Mouse (Mus musculus) lung, postnatal 14 days (tissue): ENCODE data around the gene Lbhd2.
A peak's percentile ranks its signal among the peaks of the same experiment; 100 is the strongest.

Source experiments
- DNase-seq: peaks from one replicate; pipeline ENCODE4 v3.0.0; 2021

The Lbhd2 gene

DNA sequence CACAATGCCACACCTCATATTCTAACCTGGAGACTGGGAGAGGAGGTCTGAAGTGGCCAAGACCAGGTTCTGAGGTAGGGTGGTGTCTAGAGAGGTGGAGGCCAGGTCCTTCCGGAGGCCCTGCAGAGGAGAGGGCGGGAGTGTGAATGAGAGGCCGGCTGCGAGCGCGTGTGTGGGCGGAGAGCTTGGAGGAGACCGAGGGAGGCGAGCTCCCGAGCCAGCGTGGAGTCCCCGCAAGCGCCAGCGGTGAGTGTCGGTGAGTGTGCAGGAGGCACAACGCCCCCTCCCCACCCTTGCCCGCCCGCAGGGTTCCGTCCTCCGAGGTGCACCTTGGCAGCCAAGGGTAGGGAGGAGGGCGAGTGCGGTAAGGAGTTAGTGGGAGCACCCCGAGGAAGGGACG is at the start of gene Lbhd2:
Lbhd2 (plus strand) TSS at position 188 of the 400 bp plus-strand sequence.
- no peak for DNase-seq

DNA sequence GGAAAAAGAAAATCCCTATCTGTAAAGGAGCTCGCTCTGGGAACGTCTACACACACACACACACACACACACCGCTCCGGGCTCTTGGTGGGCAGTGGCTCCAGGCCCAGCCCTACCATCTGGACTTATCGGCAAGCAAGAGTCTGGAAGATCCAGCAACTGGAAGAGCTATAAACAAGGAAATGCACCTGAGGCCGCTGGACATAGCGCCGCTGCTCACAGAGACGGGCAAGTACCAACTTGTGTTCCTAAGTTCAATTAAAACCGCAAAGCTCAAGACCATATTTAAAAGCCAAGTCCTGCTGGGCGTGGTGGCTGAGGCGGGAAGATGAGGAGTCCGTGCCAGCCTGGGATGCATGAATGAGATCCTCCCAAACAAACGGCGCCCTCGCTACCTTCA is 45.9 kb upstream of the Lbhd2 start:
- no peak for DNase-seq

DNA sequence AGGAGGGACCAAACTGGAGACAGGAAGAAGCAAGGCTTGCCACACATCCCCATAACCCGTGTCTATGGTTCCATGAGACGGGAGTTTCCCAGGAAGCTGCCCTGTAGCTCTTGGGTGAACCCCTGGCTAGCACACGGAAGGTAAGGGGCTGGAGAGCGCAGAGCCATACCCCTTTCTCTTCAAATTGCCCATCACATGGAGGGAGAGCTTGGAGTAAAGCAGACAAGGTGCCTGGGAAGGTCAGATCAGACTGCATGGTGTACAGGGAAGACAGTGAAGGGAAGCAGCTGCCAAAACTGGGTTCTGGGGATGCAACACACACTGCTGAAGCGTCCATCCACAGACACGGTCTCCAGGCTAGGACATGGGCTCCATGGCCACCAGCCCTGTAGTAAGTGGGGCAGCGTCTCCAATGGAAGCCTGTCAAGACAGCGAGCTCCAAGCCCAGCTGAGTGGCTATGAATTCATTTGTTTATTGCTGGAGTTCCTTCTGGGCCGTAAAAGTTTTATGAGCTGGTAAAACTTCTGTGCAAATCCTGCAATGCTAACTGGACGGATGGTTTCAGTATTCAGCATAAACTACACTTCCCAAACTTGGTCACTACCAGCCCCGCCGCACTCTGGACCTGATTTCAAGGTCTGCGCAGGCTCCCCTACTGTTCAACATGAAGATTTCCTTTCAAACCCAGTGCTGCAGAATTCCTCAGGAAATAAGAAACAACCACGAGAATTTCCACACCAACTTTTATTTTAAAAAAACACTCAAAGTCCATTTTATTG is 45.1 kb upstream of the Lbhd2 start:
- DNase-seq, result no peak

DNA sequence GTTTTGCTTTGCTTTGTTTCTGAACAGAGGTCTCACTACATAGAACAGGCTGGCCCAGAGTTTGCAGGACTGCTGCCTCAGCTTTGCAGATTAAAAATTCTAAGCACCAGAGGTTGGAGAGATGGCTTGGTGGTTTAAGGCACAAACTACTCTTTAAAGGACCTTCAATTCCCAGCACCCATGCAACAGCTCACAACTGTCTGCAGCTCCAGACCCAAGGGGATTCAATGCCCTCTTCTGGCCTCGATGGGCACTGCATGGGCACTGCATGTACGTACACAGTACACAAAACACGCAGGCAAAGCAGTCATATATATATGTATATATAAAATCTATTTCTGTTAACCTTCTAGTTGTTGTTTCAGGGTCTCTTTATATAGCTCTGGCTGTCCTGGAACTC is 42.4 kb upstream of the Lbhd2 start:
- no peak for DNase-seq

DNA sequence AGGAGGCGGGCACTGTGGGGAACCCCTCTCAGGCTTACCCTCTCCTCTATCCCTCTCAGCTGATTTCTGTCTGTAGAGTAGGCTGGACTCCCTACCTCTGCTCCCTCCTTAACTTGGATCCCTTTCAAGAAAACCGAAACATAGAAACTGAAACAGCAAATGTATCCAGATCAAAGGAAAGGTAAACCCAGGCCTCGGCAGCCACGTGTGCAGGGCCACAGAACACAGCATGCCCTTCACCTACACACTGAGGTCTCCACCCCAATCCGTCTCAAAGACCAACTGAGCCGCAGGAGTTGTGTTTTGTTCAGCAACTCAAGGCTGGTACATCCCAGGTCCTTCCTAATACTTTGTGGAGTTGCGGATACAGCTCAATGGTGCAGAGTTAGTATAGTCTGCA is 39.5 kb upstream of the Lbhd2 start:
- no peak for DNase-seq

DNA sequence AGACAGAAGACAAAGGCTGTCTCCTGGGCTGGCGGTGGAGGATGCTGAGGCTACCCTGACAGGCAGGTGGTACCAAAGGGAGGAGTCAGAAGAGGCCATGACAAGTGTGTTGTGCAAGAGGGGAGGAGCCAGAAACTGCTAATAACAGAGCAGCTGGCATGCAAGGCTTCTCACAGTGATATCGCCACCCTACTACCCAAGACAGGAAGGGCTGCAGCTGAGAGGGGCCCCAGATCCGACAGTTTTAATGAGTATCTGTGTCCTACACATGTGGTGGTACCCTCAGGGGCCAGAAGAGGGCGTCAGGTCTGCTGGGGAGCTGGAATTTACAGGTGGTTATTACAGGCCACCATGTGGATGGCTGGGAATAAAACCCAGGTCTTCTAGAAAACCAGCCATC is 36.4 kb upstream of the Lbhd2 start:
- no peak for DNase-seq

DNA sequence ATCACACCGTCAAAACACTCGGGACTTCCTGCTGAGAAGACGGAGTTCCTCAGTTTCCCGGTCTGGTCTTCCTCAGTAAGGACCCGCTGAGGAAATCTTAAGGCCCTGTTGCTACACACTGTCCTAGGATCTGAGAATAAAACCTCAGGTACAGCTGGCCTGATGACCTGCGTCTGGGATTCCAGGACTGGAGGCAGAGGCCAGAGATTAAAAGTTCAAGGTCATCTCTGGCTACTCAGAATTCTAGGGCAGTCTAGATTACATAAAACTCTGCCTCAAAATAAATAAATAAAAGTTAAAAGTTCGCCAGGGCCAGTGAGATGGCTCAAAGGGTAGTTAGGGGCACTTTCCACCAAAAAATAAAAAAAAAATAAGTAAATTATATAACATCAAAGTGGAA is 34.7 kb upstream of the Lbhd2 start:
- no peak for DNase-seq

DNA sequence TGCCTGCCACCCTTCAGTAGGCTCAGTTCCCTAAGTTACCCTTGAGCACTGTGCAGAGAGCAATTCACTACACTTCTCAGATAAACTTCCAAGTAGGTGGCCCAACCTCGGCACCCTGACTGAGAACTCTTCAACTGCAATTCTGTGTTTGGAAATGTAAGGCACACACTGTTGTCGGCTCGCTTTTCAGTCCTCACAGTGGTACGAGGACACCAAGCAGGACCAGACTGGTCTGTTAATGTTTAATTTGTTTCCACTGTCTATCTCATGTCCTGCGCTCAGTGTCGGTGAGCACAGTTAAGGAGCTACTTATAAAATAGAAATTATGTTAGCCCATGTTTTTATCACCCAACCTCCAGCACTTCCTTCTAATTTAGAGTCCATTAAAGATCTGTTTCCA is 33.2 kb upstream of the Lbhd2 start:
- no peak for DNase-seq

DNA sequence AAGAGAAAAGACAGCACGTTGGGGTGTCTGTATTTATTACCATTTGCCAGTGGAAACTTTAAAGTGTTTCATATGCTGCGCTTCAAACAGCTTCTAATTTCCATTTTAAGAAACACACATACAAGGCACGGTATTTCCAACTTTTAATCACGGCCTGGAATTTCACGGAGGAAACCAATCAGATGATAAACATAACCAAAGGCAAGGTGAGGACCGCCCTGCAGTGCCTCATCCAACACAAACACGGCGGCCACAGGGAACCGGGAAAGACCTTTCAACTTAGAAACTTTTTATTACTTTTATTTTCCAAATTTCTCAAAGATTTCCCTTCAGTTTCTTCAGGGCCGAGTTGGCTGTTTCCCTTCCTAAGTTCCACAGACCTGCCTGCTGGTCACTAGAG is 31.9 kb upstream of the Lbhd2 start:
- no peak for DNase-seq

DNA sequence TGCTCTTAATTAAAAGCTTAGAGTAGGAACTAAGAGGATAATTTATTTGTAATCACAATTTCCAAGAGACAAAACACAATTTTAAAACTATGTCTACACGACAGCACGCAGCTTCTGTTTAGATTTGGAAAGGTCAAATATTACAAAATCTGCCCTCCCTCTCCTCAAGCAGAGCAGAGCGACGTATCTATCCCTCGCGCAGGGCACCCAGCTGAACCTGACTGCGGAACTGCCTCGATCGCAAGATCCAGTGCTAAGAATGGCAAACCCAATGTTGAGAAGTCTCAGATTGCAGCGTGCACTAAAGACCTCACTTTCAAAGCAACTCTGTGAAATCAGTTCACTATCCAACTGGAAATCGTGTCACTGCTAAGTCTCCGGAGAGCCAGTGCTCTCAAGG is 31.1 kb upstream of the Lbhd2 start:
- no peak for DNase-seq

DNA sequence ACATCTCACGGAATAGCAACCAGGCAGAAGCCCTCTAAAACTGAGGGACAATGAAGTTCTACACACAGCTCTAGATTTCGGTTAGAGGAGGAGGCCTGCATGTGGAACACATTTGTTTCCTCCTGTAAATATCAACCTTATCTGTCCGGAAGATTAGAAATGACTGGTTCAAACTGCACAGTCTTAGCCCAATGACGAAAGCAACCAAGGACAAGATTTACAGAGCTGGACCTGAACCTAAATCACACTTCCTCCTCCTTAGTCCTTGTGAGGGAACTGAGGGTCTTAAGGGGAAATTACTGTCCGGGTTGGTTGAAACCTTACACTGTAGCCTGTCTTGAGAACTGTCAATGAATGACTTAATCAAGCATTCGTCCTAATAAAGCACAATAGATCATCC is 30.6 kb upstream of the Lbhd2 start:
- no peak for DNase-seq

DNA sequence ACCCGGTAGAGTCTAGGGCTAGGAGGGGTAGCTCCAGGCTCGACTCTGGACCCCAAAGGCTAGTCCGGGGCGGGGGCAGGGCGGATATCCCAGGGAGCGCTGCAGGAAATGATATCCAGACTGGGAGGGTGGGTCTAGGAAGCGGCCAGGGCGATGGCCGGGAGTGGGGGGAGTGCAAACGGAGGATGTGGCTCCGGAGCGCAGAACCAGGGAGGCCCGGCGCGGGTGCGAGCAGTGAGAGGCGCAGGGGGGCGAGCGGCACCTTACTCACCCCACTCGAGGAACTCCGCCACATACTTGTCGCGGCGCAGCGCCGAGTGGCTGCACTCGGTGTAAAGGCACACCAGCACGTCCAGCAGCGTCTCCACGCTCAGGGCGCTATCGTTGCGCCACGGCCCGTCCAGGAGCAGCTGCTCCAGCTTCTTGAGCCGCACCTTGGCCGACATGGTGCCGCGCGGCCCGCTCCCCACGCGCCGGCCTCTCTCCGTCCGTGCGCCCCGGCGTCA is 29.7 kb upstream of the Lbhd2 start:
- peak; percentile 75 for DNase-seq

DNA sequence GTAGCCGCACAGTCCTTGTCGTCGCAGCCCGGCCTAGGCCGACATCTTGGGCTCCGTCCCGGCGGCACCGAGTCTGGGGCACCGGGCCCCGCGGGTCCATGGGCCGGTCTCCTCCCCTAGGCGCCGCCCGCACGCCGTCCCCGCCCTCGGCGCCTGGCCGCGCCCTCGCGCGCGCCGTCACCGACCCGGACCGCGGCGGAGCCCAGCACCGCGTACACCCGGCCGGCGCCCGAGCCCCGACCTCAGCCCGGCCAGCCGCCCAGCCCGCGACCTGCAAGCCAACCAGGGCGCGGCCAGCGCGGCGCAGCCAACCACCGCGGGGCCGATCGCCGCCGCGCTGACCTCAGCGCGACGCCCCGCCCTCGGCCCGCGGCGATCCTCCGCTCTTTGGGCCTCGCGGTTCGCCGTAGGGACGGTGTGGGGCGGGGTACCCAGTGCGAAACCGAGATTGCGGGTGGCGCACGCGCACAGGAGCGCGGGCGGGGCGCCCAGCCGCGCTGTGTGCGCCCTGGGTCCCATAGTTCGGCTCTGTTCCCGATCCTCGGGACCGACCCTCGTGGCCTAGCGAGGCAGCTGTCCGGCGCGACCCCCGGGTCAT is 29.1 kb upstream of the Lbhd2 start, which contains the start of gene Cdc42bpb:
Cdc42bpb (minus strand) TSS at position 343 of the 598 bp plus-strand sequence.
- peak; percentile 93 for DNase-seq

DNA sequence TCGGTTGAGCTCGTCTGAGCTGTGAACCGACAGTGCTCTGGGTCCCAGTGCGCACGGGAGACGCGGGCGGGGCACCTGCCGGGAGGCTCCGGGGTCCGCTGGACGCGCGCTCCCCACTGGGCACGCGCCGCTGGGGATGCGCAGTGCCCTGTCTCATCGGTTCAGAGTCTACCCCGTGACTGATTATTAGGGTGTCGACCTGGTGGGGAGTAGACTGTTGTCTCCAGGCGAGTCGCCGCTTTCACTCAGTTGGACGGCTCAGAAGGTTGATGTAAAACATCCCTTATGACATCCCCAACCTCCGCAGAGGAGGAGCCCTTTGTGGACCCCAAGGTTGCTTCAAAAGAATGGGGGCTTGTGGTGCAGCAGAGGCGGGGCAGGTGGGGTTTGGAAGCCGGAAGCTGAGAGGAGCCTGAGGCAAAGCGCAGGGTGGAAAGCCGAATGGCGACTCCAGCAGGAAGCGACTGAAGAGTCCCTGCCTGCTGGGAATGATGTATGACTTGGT is 28.6 kb upstream of the Lbhd2 start:
- DNase-seq, result peak; percentile 48

DNA sequence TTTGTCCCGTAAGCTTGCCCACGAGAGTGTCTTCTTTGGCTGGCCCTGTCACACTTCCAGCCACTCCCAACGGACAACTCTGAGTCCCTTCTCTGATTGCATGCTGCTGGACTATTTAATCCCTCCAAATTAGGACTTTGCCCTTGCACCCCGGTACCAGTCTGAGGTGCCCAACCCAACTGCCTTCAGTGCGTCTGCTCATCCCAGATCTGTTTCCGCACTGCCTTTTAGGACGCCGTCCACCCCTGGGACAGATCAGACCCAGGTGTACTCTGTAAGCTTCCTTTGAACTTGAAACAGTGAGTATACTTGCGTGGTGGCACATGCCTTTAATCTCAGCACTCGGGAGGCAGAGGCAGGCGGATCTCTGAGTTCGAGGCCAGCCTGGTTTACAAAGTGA is 27.8 kb upstream of the Lbhd2 start:
- no peak for DNase-seq

DNA sequence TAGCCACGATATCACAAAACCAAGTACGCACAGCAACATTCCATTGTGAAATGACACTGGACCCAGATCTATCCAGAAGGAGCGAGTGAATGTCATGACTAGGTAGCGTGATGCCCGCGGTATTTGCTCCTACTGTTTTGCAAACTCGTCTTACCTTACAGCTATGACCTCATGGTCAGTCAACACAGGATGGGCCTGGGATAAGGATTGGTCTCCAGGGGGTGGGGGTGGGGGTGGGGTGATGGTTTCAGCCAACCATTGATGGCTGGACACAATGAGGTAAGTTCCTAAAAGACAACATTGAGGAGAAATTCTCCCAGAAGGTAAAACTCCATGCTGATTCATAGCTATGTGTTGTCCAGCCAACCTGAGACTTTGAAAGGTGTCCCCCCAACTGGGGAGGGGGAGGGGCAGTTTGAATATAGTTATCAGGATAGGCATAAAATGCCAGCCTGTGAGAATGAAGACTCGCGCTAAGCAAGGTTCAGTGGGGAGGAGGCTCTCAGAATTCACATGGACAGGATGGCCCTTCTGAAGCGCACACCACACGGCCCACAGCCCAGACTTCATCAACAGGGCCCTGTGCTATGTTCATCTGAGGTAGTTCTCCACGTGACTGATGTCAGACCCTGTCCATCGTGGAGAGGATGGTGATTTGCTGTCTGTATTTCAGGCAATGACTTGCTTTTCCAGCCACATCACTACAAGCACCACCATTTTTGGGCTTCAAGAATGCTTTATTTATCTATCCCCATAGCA is 20.5 kb upstream of the Lbhd2 start:
- DNase-seq, result no peak

DNA sequence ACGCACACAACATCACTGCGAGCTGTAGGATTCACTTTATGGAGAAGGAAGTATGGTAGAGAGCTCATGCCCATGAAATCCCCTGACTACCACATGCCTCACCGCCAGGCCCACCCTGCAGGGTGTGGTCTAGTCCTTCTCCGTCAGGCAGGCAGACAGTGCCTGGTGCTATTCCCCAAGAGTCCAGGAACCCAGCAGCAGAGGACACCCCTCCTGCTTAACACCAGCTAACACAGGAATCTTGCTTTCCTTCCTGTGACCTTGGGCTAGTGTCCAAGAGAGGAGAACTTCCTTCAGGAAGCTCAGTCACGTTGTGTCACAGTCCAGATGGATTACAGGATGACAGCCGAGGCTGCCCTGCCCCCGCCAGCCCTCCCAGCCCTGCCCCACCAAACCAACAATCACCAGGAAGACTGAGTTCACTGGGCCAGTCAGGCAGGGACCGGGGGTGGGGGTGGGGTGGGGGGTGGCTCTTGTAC is 19.9 kb upstream of the Lbhd2 start:
- peak; percentile 68 for DNase-seq

DNA sequence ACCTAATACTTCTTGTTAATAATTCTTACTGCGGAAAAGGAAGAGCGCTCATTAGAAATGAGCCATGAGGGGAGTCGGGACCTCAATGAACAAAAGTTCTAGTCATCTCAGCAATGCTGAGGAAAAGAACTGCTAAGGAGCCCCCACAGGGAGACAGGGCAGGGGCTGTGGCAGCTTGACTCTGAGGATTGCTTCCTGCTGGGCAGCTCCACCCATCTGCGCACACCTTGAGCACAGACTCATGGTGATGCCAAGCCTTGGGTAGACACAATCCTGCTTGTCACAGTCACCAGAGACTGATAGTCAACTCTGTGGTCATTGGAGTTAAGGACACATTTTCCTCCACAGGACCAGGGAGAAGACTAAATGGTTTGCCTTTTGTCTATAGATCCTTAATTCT is 19.5 kb upstream of the Lbhd2 start:
- no peak for DNase-seq

DNA sequence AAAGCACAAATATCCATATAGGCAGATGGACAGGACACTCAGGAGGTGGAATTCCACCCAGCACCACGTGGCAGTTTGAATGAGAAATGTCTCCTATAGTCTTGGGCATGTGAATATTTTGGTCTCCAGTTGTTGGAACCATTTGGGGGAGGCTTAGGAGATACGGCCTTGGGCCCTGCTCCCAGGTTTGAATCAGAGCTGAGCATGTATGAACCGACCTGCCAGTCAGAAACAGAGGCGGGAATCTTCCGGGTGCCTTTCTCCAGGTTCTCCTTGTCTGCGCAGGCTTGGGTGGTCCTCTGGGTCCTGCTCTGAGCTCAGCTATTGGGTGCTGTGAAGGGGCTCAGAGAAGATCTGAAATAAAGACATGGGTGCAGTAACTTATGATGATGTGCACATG is 12.6 kb upstream of the Lbhd2 start:
- no peak for DNase-seq

DNA sequence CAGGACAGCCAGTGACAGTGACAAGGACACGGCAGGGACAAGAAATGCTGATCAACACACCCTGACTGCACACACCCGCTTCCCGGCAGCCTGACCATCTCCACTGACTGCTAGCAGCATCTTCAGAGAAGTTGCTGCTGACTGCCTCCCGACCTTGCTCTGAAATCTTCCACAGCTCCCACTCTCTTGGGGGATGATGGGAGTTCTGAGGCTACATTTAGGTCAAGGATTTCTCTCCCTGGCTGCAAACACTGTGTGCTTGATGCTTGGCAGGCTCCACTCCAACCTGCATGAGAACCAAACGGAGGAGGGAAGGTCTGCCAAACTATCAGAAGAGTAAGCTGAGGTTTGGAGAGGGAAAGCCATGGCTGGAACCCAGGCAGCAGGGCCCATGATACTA is 9.6 kb upstream of the Lbhd2 start:
- DNase-seq, result no peak

DNA sequence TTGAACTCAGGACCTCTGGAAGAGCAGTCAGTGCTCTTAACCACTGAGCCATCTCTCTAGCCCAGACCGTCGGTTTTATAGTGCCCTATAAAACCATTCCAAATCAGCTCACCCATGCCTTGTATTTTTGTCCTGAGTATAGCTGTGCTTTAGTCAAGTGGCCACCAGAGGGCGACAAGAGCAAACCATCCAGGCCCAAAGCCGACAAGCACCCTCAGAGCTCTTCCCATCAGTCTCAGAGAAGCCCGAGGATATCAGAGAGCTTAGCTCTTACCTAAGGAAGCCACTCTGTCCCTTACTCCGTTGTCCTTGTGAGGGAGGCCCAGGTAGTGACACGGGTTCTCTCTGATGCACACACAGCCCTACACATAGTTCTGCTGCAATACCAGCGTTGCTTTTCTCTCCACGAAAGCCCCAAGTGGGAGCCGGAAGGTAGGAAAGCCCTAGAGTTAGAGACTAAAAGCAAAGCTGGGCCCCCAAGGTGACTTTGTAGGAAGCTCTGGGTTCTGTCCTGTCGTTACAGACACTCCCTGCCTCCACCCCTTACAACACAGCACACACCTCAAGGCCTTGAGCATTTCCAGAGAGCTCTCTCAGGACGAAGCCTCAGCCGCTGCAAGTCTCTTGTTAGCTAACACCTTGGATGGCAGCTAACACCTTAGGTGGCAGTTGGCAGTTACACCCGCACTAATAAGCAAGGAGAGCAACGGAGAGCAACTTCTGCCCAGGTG is 5.0 kb upstream of the Lbhd2 start:
- peak; percentile 84 for DNase-seq

DNA sequence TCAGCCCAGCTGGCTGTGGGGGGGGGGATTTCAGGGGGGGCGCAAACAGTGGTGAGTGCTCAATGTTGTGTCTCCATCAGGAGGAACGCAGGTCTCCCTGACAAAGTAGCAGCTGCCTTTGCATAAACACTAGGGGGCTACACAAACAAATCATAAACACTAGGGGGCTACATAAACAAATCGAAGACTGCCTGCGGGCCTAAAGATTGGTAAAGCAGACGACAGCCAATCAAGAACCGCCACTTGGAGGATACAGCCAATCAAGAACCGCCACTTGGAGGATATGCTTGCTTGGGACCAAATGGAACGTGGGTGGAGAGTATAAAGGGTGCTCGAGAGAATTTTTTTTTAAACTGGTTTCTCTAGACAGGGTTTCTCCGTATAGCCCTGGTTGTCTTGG is 1.7 kb upstream of the Lbhd2 start:
- no peak for DNase-seq

DNA sequence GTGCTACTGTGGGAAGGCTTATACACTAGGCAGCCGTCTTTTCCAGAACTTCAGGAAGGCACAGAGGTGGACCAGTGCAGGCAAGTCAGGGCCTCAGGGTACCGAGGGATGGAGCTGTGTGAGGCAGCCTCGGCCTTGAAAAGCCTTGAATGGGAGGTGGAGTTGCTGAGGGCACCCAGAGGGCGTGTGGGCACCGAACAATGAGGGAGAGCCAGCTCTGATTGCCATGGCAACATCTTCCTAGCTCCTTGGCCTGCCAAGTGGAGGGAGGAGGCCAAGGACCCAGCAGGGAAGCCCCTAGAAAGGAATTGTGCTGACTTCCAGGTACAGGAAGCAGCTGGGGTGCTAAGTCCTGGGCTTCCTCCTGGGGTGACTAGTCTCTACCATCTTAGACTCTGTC is 3.0 kb downstream of the Lbhd2 start:
- DNase-seq, result no peak
